10 mouse cellular contexts compared by ENCODE assay signal in the genomic region with DNA sequence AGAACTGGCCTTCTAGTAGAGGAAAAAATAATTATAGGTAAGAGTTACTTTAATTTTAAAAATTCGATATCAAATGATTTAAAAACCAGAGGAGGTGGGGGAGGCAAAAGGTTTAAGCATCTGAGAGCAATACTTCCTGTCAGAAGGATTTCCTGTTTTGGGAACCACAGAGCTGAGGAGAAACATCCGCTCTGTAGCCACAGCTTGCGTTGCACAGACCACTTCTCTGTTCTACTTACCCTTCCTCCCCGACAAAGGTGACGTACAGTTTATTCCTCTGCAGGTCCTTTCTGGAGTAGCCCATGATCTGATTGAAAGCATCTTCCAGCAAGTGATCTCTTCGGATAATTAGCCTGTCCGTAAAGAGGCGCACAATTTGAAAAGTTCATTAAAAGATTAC.
DNase-seq lines count a peak whose midpoint lies in the region; ATAC-seq and TF ChIP-seq lines count a peak whose summit lies in the region.
"Had no signal": no experiment of that assay in that cellular context is flagged by ENCODE, and none has a peak within 500 bp of the region (broad histone marks: within the 10 kb centered on the region; RNA-seq: fewer than 3 reads in every experiment).

No protein-coding gene starts in this region.

- H3K9ac ChIP-seq in heart, embryonic 16.5 days (ENCODE audit: low read length) = no peak overlapping the region
- no peak overlapping the region for H3K9ac ChIP-seq in forebrain, postnatal 0 days

- H3K4me2 ChIP-seq in heart, embryonic 16.5 days (ENCODE audit: low read depth, low read length) = peak overlapping the region; percentile 26; the same call in 1 of the 2 replicates
- H3K4me2 ChIP-seq in forebrain, postnatal 0 days (ENCODE audit: low read depth) = no peak overlapping the region

- H3K27me3 ChIP-seq in heart, embryonic 16.5 days (ENCODE audit: control insufficient read depth, insufficient read depth, low read length) = no peaks in the 10 kb centered on the region
- no peaks in the 10 kb centered on the region for H3K27me3 ChIP-seq in forebrain, postnatal 0 days (ENCODE audit: insufficient read depth, low read length)

- ATAC-seq in heart, embryonic 16.5 days (replicated peaks; ENCODE audit: extremely low read depth, insufficient read depth, low FRiP score) = peak; percentile 45; the same call in 1 of the 2 replicates
- no peak for ATAC-seq in forebrain, postnatal 0 days
- ATAC-seq: forebrain, embryonic 14.5 days had no signal

- no peaks in the 10 kb centered on the region for H3K4me1 ChIP-seq in heart, embryonic 16.5 days (ENCODE audit: control insufficient read depth, insufficient read depth, low read length)
- no peaks in the 10 kb centered on the region for H3K4me1 ChIP-seq in forebrain, postnatal 0 days (ENCODE audit: insufficient read depth)

- no peaks in the 10 kb centered on the region for H3K9me3 ChIP-seq in heart, embryonic 16.5 days (replicated peaks; ENCODE audit: control insufficient read depth, low read length)
- no peaks in the 10 kb centered on the region for H3K9me3 ChIP-seq in forebrain, postnatal 0 days (ENCODE audit: low read length)

- TF ChIP-seq CTCF in forebrain, postnatal 0 days (IDR thresholded peaks at IDR 0.05; ENCODE audit: low read depth) = no peak

- H3K27ac ChIP-seq in heart, embryonic 16.5 days (ENCODE audit: low read length) = no peak overlapping the region; the same call in 1 of the 2 replicates
- no peak overlapping the region for H3K27ac ChIP-seq in forebrain, postnatal 0 days (ENCODE audit: low read depth, low read length)

- H3K36me3 ChIP-seq in heart, embryonic 16.5 days (ENCODE audit: control insufficient read depth, insufficient read depth) = no peaks in the 10 kb centered on the region; the same call in 1 of the 2 replicates
- H3K36me3 ChIP-seq in forebrain, postnatal 0 days (ENCODE audit: insufficient read depth) = no peaks in the 10 kb centered on the region

- peak; percentile 31 for DNase-seq in layer of hippocampus, adult 11-12 months (ENCODE audit: low spot score)
- DNase-seq in layer of hippocampus, postnatal 25 days (ENCODE audit: extremely low spot score in 1 of 2, low spot score in 1 of 2) = no peak
- peak; percentile 48 to 61 for DNase-seq in lung, postnatal 4 days
- DNase-seq in thymus, postnatal 14 days = peak; percentile 76
- no peak for DNase-seq in forebrain, postnatal 0 days
- no peak for DNase-seq in ovary, postnatal 10 days (ENCODE audit: low spot score)
- DNase-seq in Muller cell, postnatal 12 days (ENCODE audit: inconsistent ontology term) = no peak
- DNase-seq: right cerebral cortex, postnatal 4 days had no signal

- no peak overlapping the region for H3K4me3 ChIP-seq in heart, embryonic 16.5 days (ENCODE audit: low read length)
- H3K4me3 ChIP-seq in forebrain, postnatal 0 days (ENCODE audit: low read depth, low read length) = no peak overlapping the region

- 65% methylated on average over 8 of the region's 8 CpGs for WGBS in heart, embryonic 16.5 days
- 83% methylated on average over 8 of the region's 8 CpGs for WGBS in forebrain, postnatal 0 days

Comparison
In these comparisons a context has a peak if more than half of its experiments do, and no peak if none do; other contexts are left out.
1. DNase-seq: peak in layer of hippocampus, adult 11-12 months (single experiment), lung, postnatal 4 days (2 of 2) and thymus, postnatal 14 days (single experiment); none in layer of hippocampus, postnatal 25 days (0 of 2), forebrain, postnatal 0 days (single experiment), ovary, postnatal 10 days (single experiment) and Muller cell, postnatal 12 days (single experiment).